Mouse (Mus musculus): ENCODE data around the gene Inhba.

Gene Inhba

DNA sequence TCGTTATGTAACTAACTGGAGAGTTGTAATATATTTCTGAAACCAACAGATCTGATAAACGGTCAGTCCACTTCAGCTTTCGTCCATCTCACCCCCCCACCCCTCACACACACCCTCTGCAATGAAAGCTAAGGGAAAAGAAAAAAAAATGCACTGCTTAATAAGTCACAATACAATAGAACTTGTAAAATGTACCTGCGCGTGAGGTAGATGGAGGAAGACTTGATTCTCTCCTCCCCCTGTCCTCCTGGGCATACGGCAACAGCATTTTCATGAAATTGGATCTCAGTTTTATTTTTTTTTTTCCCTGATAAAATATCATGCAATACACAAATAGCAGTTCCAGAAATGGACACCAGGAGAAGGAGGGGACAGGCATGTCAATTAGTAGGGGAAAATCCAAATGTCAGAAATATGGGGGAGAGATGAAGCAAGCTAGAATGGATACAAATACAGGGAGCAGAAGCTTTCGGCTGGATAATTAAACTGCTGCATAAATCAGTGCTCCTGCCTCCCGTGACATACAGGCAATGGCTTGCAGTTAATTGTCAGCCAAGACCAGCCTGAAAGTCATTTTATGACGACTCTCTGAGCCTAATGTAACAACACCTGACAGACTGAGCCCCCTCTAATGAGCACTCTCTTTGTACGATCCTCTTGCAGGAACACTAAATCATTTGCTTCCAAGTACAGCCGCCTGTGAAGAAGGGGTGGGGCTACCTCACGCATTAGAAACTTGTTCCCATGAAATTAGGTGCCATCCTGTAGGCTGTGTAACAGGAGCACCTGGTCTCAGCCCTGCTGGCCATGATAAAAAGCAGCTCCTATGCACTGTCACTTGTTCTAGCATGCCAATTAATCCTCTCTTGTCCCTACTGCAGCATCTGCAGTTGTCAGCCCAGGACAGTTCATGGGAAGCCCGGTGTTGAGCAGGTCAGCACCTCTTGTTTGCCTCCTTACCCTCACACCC is 11.7 kb downstream of the Inhba start:
- no peak for DNase-seq

DNA sequence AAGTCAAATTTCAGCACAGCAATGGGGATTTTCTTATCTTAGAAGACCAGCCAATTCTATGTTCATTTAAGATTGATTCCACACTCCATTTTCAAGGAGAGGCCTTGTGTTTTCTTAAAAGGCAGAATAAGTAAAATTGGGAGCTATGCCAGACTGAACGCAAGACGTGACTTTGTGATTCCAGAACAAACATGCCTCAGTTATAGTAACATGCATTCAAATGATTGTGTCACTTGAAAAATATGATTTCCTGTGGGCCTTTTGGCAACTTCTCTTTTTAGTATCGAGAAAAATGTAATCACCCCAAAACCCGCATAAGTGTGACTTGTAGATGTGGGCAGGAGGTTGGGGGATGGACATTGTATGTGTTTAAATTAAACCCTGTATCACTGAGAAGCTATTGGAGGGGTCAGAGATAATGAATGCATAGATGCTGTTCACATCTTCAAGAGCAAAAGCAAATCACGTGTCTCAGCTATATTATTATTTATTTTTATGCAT is 19.0 kb downstream of the Inhba start:
- no peak for DNase-seq

DNA sequence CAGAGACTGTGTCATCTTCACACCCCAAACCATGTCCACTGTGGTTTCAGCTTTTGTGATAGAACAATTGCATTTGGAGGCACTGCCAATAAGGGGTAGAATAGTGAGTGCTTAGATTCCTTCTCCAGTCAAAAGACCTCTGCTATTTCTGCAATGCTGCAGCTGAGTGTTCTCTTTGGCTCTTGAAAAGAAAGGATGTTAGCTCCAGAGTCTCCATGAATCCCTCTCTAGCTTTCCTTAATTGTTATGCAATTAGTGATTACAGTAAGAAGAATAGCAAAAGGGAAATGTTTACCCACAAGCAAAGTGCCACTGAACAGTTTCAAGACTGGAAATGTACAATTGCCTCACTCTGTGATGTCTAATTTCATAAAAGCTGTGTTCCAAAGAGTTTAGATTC is 20.8 kb downstream of the Inhba start:
- DNase-seq: no peak

DNA sequence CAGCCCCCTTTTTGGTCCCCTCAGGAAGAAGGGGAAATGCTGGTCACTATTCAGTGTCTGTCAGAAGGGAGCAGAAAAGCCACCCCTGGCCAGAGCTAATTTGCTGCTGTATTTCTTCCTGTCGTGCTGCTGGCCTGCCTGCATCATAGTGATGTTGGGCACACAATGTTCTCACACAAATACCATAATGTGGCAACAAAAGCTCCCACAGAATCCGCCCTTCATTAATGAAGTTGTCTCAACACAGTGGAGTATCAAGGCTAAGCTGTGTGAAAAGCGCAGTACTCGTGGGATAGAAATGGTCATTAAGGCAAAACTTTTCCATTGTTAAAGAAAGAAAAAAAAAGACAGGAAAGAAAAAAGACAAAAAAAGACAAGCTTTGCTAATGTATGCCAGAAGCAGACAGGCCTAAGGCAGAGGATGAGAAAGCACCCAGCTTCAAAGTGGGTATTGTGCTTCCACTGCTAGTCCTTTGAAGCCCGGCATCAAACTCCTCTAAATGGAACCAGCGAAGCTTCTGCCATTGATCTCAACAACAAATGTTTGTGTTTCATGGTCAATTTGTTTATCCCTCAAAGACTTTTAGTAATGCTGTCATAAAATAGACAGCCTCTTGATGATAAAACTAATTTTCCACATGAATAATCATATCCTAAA is 21.4 kb downstream of the Inhba start:
- no peak for DNase-seq

DNA sequence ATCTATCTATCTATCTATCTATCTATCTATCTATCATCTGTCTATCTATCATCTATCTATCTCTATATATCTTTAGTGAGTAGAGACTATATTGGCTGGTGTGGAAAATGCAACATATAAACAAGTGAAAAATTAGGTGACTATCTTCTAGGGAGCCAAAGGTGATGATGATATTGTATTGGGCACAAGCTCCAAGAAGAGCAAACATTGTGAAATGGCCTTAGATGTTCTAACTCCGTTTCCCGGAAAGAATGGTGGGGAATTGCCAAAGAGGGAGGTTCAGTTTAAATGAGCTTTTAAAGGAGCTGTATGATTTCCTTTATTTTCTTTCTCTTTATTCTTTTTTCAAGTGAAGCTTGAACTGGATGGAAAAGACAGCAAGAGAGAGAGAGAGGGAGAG is 57.4 kb downstream of the Inhba start:
- no peak for DNase-seq

DNA sequence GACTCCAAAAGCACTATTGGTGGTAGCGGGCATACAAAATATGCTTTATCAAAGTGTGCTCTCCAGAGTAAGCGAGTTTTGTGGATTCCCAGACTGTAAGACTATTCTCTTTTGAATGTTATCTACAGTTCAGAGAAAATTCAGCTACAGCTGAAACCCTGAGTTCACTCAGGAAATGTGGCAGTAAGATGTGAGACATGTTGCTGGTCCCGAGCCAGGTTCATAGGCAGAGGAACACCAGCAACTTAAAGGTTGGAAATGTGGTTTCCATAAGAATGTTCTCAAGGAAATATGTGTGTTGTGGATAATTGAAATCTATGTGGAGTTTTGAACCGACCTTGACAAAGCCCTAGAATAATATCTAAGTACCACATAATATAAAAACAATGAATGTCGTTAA is 65.6 kb downstream of the Inhba start:
- DNase-seq: no peak

DNA sequence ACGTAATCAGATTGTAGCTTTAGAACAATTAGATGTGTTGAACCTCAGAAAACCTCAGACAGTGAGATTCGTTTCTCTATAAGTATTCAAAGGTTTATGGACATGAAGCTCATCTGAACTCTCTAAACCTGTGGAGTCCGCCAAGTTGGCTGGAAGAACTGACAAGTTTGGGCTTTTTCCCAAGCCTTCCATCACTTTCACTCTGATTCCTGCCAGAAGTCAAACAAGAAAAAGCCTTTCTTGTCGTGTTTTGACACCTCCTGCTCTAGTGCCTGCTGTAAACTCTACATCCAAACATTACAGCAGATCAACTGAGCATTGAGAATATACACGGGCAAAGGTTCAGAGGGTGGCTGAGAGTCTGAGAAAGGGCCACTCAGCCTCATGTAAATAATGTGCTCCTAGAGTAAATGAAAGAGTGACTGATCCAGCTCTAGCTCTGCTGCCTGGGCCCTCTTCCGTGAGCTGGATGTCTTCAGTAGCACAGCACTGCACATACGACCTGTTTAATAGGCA is 66.6 kb downstream of the Inhba start:
- no peak for DNase-seq

DNA sequence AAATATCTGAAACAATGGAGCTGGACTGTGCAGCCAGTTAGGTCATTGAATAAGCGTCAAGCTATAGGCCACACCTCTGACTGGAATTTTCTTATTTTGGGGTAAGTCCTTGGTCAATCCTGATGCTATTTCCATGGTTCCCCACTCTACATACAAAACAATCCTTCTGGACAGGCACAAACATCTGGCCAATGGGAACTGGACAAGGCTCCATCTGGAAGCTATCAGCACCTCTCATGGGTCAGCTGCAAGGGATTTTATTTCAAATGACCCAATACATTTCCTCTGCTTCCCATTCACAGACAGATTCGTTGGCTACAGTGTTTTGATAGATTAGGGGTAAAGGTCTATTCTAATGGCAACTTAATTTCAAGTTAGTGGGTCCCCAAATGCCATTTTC is 68.6 kb downstream of the Inhba start:
- DNase-seq: no peak
